Mouse (Mus musculus): ENCODE measurements around the gene Pik3c2g.

GRCm38 (mm10) chr6:139760978-139761377 lies 174.0 kb downstream of the Pik3c2g start:
- TF ChIP-seq CTCF (IDR thresholded peaks at IDR 0.05; ENCODE audit: extremely low read depth, insufficient read depth, low read length) (no peak), POLR2A (IDR thresholded peaks at IDR 0.05; ENCODE audit: extremely low read depth, insufficient read depth, low read length) (no peak)
